Mouse (Mus musculus) midbrain, embryonic 11.5 days (tissue): Measurements from ENCODE around the gene Ric3. TPM values are rescaled to one million over a fixed set of nuclear protein-coding genes. Genes with fewer than 3 reads are reported as not detected.

Experiments
- ATAC-seq: fragments of 200-750 bp; cut with Nextera tagmentation; 2 replicates; pipeline ENCODE4 v1.8.0; 2017; ENCODE audit warnings: moderate TSS enrichment, moderate library complexity; ENCODE audit not compliant: low FRiP score
- DNase-seq: peaks from one replicate; pipeline ENCODE4 v3.0.0; 2015; ENCODE audit warnings: low spot score; ENCODE audit errors: missing footprints
- H3K27ac ChIP-seq: fragments of 300-500 bp; sonication (generic); 2 replicates; pipeline ENCODE4 v1.5.1; 2014; ENCODE audit warnings: low read depth, low read length
- H3K27me3 ChIP-seq: fragments of 300-500 bp; sonication (generic); 2 replicates; pipeline ENCODE4 v1.6.1; 2014; ENCODE audit warnings: mild to moderate bottlenecking, low read length, moderate library complexity, mixed read lengths; ENCODE audit not compliant: control insufficient read depth, insufficient read depth
- H3K36me3 ChIP-seq: fragments of 300-500 bp; sonication (generic); 2 replicates; pipeline ENCODE4 v1.6.1; 2014; ENCODE audit warnings: mild to moderate bottlenecking, low read length, moderate library complexity, mixed read lengths; ENCODE audit not compliant: control insufficient read depth, insufficient read depth
- H3K4me1 ChIP-seq: fragments of 300-500 bp; sonication (generic); 2 replicates; pipeline ENCODE4 v1.6.1; 2014; ENCODE audit warnings: low read length; ENCODE audit not compliant: control insufficient read depth, insufficient read depth
- H3K4me2 ChIP-seq: fragments of 300-500 bp; sonication (generic); 2 replicates; pipeline ENCODE4 v1.6.1; 2014; ENCODE audit warnings: mild to moderate bottlenecking, moderate library complexity
- H3K4me3 ChIP-seq: fragments of 300-500 bp; sonication (generic); 2 replicates; pipeline ENCODE4 v1.5.1; 2014; ENCODE audit warnings: low read depth, low read length
- H3K9ac ChIP-seq: fragments of 300-500 bp; sonication (generic); 2 replicates; pipeline ENCODE4 v1.6.1; 2014; ENCODE audit warnings: low read length
- H3K9me3 ChIP-seq: fragments of 300-500 bp; sonication (generic); 2 replicates; pipeline ENCODE4 v1.6.1; 2016; ENCODE audit warnings: low read length; ENCODE audit not compliant: control insufficient read depth
- WGBS: fragments of 180-500 bp; shearing (Covaris S2); extraction: QIAGEN DNeasy Blood & Tissue Kit; methylation state at CpG from one replicate; pipeline ENCODE4 v1.1.7; 2014; 5-methylcytosine and 5-hydroxymethylcytosine counted together
- polyA plus RNA-seq: library from polyadenylated mRNA; unstranded; fragments of >200 nt; fragmentation: Nextera tagmentation; extraction: Ambion mirVana; gene quantifications from 2 replicates; pipeline ENCODE4 v1.2.1, GENCODE M21; 2014

Ric3 gene
- polyA plus RNA-seq, 1 experiment from 2014 or later: 21.3 TPM

GRCm38 (mm10) chr7:109000315-109000954 is 82.7 kb downstream of the Ric3 start:
- Histone ChIP-seq H3K27ac (no peak overlapping the region), H3K9ac (no peak overlapping the region), H3K27me3 (no peaks in the 10 kb centered on the region; the same call in none of the 2 replicates), H3K4me3 (no peak overlapping the region), H3K9me3 (no peaks in the 10 kb centered on the region), H3K36me3 (no peaks in the 10 kb centered on the region), H3K4me1 (no peaks in the 10 kb centered on the region), H3K4me2 (no peak overlapping the region)
- peak; percentile 92 for DNase-seq
- WGBS: 44% methylated on average over 4 of the region's 4 CpGs
- peak; percentile 77 for ATAC-seq

- ATAC-seq: no peak
- no peak for DNase-seq
- Histone ChIP-seq H3K4me2 (no peak overlapping the region), H3K4me1 (no peaks in the 10 kb centered on the region), H3K27me3 (no peaks in the 10 kb centered on the region; the same call in 1 of the 2 replicates), H3K4me3 (no peak overlapping the region), H3K9ac (no peak overlapping the region), H3K9me3 (no peaks in the 10 kb centered on the region), H3K27ac (no peak overlapping the region), H3K36me3 (no peaks in the 10 kb centered on the region)
- WGBS: 78% methylated on average over 6 of the region's 6 CpGs
These were observed 87.0 kb downstream of the Ric3 start for GRCm38 (mm10) chr7:108996156-108996555.

DNA sequence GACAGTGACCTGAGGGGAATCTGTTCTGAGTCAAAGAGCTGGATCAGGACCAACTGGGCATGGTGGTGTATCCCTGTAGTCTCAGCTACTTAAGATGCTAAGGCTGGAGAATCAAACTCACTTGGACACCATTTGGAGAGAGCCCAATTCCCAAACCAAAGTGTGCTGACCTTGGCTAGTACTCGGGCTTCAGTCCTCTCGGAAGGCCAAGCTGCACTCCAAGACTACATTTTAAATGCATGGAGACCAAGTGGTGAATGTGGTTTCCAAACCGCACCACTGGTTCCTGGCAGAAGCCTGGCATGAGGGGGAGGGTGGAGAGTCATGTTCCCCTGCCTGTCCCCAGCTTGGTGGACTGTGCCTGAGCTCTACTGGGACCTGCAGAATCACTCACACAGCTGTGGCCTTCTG is 89.2 kb downstream of the Ric3 start:
- Histone ChIP-seq H3K9me3 (no peaks in the 10 kb centered on the region), H3K9ac (no peak overlapping the region), H3K36me3 (no peaks in the 10 kb centered on the region), H3K4me2 (no peak overlapping the region), H3K27ac (no peak overlapping the region), H3K27me3 (no peaks in the 10 kb centered on the region; the same call in 1 of the 2 replicates), H3K4me1 (no peaks in the 10 kb centered on the region), H3K4me3 (no peak overlapping the region)
- WGBS: 90% methylated on average over 3 of the region's 3 CpGs
- no peak; the same call in 1 of the 2 replicates for ATAC-seq
- DNase-seq: no peak

DNA sequence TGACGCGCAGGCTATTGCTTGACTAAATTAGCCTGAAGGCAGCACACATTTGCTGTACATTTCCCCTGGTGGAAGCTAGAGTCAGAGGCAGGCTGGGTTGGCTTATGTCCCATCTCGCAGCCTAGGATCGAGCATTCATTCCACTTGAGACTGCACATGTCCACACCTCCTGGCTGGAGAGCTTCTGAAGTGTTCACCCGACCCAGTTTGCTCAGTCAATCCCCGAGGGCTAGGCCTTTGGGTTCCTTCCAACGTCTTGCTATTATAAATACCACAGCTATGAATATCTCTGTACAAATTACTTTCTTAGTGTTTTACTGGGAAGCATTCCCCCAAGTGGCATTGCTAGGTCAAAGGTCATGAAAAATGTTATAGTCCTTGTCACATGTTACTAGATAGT is 89.9 kb downstream of the Ric3 start:
- Histone ChIP-seq H3K4me3 (no peak overlapping the region), H3K27ac (no peak overlapping the region), H3K27me3 (no peaks in the 10 kb centered on the region; the same call in 1 of the 2 replicates), H3K9me3 (no peaks in the 10 kb centered on the region), H3K4me2 (no peak overlapping the region), H3K4me1 (no peaks in the 10 kb centered on the region), H3K36me3 (no peaks in the 10 kb centered on the region), H3K9ac (no peak overlapping the region)
- ATAC-seq (no peak), DNase-seq (peak; percentile 77)
- 86% methylated on average over 7 of the region's 7 CpGs for WGBS

DNA sequence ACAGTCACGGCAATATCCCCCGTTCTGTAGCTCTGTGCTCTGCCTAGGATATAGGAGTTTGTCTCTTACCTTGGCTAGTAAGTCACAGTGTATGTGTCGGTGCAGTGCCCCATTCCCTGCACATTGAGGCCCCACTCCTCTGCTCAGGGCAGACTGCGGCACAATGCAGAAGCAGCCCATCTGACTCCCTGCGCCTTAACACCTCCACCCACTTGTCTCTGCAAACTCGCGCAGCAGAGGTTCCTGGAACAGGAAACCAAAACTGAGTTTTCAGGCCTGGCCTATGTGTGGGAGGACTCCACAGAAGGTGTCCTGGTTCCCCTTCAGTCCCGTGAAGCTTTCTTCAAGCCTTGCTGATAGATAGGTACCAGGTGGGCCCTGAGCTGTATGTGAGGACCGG is 91.9 kb downstream of the Ric3 start:
- Histone ChIP-seq H3K27ac (no peak overlapping the region), H3K27me3 (no peaks in the 10 kb centered on the region; the same call in 1 of the 2 replicates), H3K9me3 (no peaks in the 10 kb centered on the region), H3K4me2 (no peak overlapping the region), H3K4me3 (no peak overlapping the region), H3K4me1 (no peaks in the 10 kb centered on the region), H3K9ac (no peak overlapping the region), H3K36me3 (no peaks in the 10 kb centered on the region)
- 90% methylated on average over 9 of the region's 9 CpGs for WGBS
- peak; percentile 31 for DNase-seq
- no peak for ATAC-seq

DNA sequence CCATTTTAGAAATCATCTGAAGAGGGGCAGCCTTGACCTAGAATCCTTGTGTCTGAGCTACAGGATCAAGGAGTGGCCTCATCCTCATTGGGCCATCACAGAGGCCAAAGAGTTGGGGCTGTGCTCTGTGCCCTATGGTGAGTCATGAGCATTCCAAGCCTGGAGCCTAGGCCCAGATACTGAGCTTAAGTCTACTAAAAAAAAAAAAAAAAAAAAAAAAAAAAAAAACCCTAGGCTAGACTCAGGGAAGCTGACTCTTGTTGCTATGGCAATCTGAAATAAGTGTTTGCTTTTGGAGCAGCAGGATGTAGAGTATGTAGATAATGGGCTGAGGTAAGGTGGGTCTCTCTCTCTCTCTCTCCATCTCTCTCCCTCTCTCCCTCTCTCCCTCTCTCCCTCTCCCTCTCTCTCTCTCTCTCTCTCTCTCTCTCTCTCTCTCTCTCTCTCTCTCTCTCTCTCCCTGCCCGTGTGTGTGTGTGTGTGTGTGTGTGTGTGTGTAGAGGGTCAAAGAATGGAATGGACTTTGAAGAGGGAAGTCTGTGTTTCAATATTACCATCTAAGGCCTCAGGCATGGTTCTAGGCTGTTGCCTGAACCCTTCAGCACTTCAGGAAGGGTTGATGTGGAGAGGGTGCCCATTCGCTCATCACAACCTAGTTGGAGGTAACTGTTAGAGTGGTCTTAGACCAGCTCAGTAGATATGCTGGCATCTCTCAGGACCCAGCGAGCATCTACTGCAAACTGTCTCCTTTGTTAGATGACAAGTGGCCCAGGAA is 97.0 kb downstream of the Ric3 start:
- H3K36me3 ChIP-seq: no peaks in the 10 kb centered on the region
- no peaks in the 10 kb centered on the region for H3K27me3 ChIP-seq
- DNase-seq: no peak
- no peak overlapping the region for H3K4me3 ChIP-seq
- no peak overlapping the region for H3K9ac ChIP-seq
- H3K27ac ChIP-seq: no peak overlapping the region
- H3K4me2 ChIP-seq: no peak overlapping the region
- H3K9me3 ChIP-seq: no peaks in the 10 kb centered on the region
- no peaks in the 10 kb centered on the region for H3K4me1 ChIP-seq
- WGBS: 90% methylated on average over 2 of the region's 3 CpGs
- ATAC-seq: no peak

Other genes with a start within 250 kb of the Ric3 start
- not detected in 2 replicates for gene Olfr516, start 232.8 kb downstream of the Ric3 start, polyA plus RNA-seq
- not detected in 2 replicates for gene Olfr517, start 211.0 kb downstream of the Ric3 start, polyA plus RNA-seq
- not detected in 2 replicates for gene Olfr518, start 198.3 kb downstream of the Ric3 start, polyA plus RNA-seq
- gene Olfr519, start 188.9 kb downstream of the Ric3 start, polyA plus RNA-seq: not detected in 2 replicates
- gene Nlrp10, start 153.2 kb downstream of the Ric3 start, polyA plus RNA-seq: not detected in 2 replicates
- gene Eif3f, start 148.9 kb downstream of the Ric3 start, polyA plus RNA-seq: 73.0 and 85.0 TPM in 2 replicates
- gene Tub, start 133.0 kb downstream of the Ric3 start, polyA plus RNA-seq: 10.5 TPM in 2 replicates
- gene Lmo1, start 91.9 kb upstream of the Ric3 start, polyA plus RNA-seq: 117 and 124 TPM in 2 replicates